Mouse (Mus musculus): ENCODE measurements around the gene Them5. TPM values are rescaled to one million over a fixed set of nuclear protein-coding genes. Genes with fewer than 3 reads are reported as not detected.

Them5 gene
- not detected for total RNA-seq (2021)
- long read RNA-seq, experiment 1 = 0 reads
- long read RNA-seq, experiment 2 = 0 reads

- no peak for DNase-seq (ENCODE audit: low spot score in 2 of 2)
- intact Hi-C loops (cut with DNase I) = no loop called here
These were observed at the start of gene Them5 for GRCm38 (mm10) chr3:94341959-94342422. TSS of gene Them5 (plus strand) at chr3:94342099.

- DNase-seq (ENCODE audit: low spot score in 2 of 2) = no peak
- intact Hi-C loops (cut with DNase I) = no loop called here
These were observed 36.4 kb upstream of the Them5 start for GRCm38 (mm10) chr3:94305457-94305856.

- intact Hi-C loops (cut with DNase I) = no loop called here
- no peak for DNase-seq (ENCODE audit: low spot score in 2 of 2)
These were observed 34.9 kb upstream of the Them5 start for GRCm38 (mm10) chr3:94306975-94307374.

- peak; percentile 87 to 91 for DNase-seq (ENCODE audit: low spot score in 2 of 2)
- intact Hi-C loops (cut with DNase I) = no loop called here
These were observed 32.1 kb upstream of the Them5 start, which contains the start of gene Them4 for GRCm38 (mm10) chr3:94309633-94310363. TSS of gene Them4 (plus strand) at chr3:94310089.

GRCm38 (mm10) chr3:94310491-94310890 is 31.4 kb upstream of the Them5 start:
- intact Hi-C loops (cut with DNase I) = no loop called here
- no peak for DNase-seq (ENCODE audit: low spot score in 2 of 2)

GRCm38 (mm10) chr3:94310911-94311310 is 31.0 kb upstream of the Them5 start:
- intact Hi-C loops (cut with DNase I) = no loop called here
- no peak for DNase-seq (ENCODE audit: low spot score in 2 of 2)

- no peak for DNase-seq (ENCODE audit: low spot score in 2 of 2)
- intact Hi-C loops (cut with DNase I) = no loop called here
These were observed 30.5 kb upstream of the Them5 start for GRCm38 (mm10) chr3:94311376-94311775.

GRCm38 (mm10) chr3:94328681-94329080 is 13.2 kb upstream of the Them5 start:
- intact Hi-C loops (cut with DNase I) = no loop called here
- DNase-seq (ENCODE audit: low spot score in 2 of 2) = no peak

- no peak for DNase-seq (ENCODE audit: low spot score in 2 of 2)
- intact Hi-C loops (cut with DNase I) = no loop called here
These were observed 7.5 kb upstream of the Them5 start for GRCm38 (mm10) chr3:94334442-94334841.

- no peak for DNase-seq (ENCODE audit: low spot score in 2 of 2)
- intact Hi-C loops (cut with DNase I) = no loop called here
These were observed 3.4 kb upstream of the Them5 start for GRCm38 (mm10) chr3:94338522-94338921.

- intact Hi-C loops (cut with DNase I) = no loop called here
- no peak for DNase-seq (ENCODE audit: low spot score in 2 of 2)
These were observed 653 bp downstream of the Them5 start for GRCm38 (mm10) chr3:94342552-94342951.

- intact Hi-C loops (cut with DNase I) = no loop called here
- DNase-seq (ENCODE audit: low spot score in 2 of 2) = no peak
These were observed 2.3 kb downstream of the Them5 start for GRCm38 (mm10) chr3:94344182-94344581.

GRCm38 (mm10) chr3:94344897-94345296 is 3.0 kb downstream of the Them5 start:
- intact Hi-C loops (cut with DNase I) = no loop called here
- no peak for DNase-seq (ENCODE audit: low spot score in 2 of 2)

GRCm38 (mm10) chr3:94348146-94348545 is 6.2 kb downstream of the Them5 start:
- intact Hi-C loops (cut with DNase I) = no loop called here
- no peak for DNase-seq (ENCODE audit: low spot score in 2 of 2)

- DNase-seq (ENCODE audit: low spot score in 2 of 2) = peak; percentile 40 to 57
- intact Hi-C loops (cut with DNase I) = no loop called here
These were observed 18.9 kb downstream of the Them5 start for GRCm38 (mm10) chr3:94360812-94361211.

- intact Hi-C loops (cut with DNase I) = no loop called here
- DNase-seq (ENCODE audit: low spot score in 2 of 2) = no peak
These were observed 20.2 kb downstream of the Them5 start, which contains the start of gene C2cd4d for GRCm38 (mm10) chr3:94362138-94362537. TSS of gene C2cd4d (plus strand) at chr3:94362438.

- DNase-seq (ENCODE audit: low spot score in 2 of 2) = peak in 1 of 2 experiments; percentile 27
- intact Hi-C loops (cut with DNase I) = no loop called here
These were observed 21.6 kb downstream of the Them5 start for GRCm38 (mm10) chr3:94363291-94364153.

GRCm38 (mm10) chr3:94364154-94364526 is 22.2 kb downstream of the Them5 start:
- intact Hi-C loops (cut with DNase I) = no loop called here
- no peak for DNase-seq (ENCODE audit: low spot score in 2 of 2)

- intact Hi-C loops (cut with DNase I) = loop anchor here (2.0 to 5.0 kb wide), 2 partner anchors 46 to 76 kb away; partner anchors contain the start of genes Mrpl9, Oaz3 and Tdrkh
- DNase-seq (ENCODE audit: low spot score in 2 of 2) = peak; percentile 73 to 88
These were observed 24.9 kb downstream of the Them5 start for GRCm38 (mm10) chr3:94366761-94367160.

GRCm38 (mm10) chr3:94367511-94367910 is 25.6 kb downstream of the Them5 start:
- DNase-seq (ENCODE audit: low spot score in 2 of 2) = no peak
- intact Hi-C loops (cut with DNase I) = loop anchor here (2.0 to 5.0 kb wide), 2 partner anchors 45 to 75 kb away; partner anchors contain the start of genes Mrpl9, Oaz3 and Tdrkh
